In the genomic region with DNA sequence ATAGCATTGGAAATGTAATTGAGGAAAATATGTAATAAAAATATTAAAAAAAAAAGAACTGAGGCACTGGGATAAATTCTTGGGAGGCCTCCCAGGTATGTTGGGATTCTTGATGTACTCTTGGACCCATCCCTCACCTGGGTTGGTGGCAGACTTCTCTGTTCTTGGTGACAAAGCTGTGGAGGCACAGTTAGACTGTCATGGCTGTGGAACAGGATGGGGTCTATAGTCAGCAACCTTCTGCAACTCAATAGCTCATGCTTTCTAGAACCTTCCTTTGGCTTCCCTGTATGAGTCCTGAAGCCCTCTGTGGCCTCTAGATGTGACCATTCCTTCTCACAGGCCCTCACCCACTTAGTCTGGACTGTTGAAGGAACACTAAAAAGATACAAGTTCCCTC, we compare ENCODE assay signal across 45 mouse cellular contexts. TPM values are rescaled to one million over a fixed set of nuclear protein-coding genes. Genes with fewer than 3 reads are reported as not detected.
"Had no signal": no experiment of that assay in that cellular context is flagged by ENCODE, and none has a peak within 500 bp of the region (broad histone marks: within the 10 kb centered on the region; RNA-seq: fewer than 3 reads in every experiment).

No protein-coding gene starts in this region.

- H3K9me3 ChIP-seq: limb, embryonic 10.5 days; limb, embryonic 12.5 days; limb, embryonic 13.5 days; limb, embryonic 15.5 days; liver, embryonic 12.5 days; liver, embryonic 13.5 days; liver, embryonic 15.5 days; lung, embryonic 15.5 days; megakaryocyte, embryonic 14.5 days; midbrain, embryonic 12.5 days; midbrain, embryonic 13.5 days; midbrain, embryonic 15.5 days had no signal

- H3K36me3 ChIP-seq: limb, embryonic 10.5 days; limb, embryonic 12.5 days; limb, embryonic 13.5 days; limb, embryonic 15.5 days; liver, embryonic 12.5 days; liver, embryonic 13.5 days; liver, embryonic 15.5 days; lung, embryonic 15.5 days; midbrain, embryonic 12.5 days; midbrain, embryonic 13.5 days; midbrain, embryonic 15.5 days had no signal

- H3K27ac ChIP-seq: left cerebral cortex, adult 2 months; limb, embryonic 10.5 days; limb, embryonic 12.5 days; limb, embryonic 13.5 days; limb, embryonic 15.5 days; liver, embryonic 12.5 days; liver, embryonic 13.5 days; liver, embryonic 14.5 days; liver, embryonic 15.5 days; lung, embryonic 15.5 days; macrophage; midbrain, embryonic 12.5 days; midbrain, embryonic 13.5 days; midbrain, embryonic 15.5 days had no signal

- H3K4me2 ChIP-seq: limb, embryonic 12.5 days; limb, embryonic 13.5 days; limb, embryonic 15.5 days; liver, embryonic 11.5 days; liver, embryonic 12.5 days; liver, embryonic 13.5 days; liver, embryonic 15.5 days; lung, embryonic 14.5 days; lung, embryonic 15.5 days; midbrain, embryonic 12.5 days; midbrain, embryonic 13.5 days; midbrain, embryonic 15.5 days had no signal

- DNase-seq: left cerebral cortex, postnatal 4 days; liver; liver, embryonic 13.5 days; liver, postnatal 0 days; lung, adult 18-20 months; lung, adult 2 months; lung, embryonic 14.5 days; lung, postnatal 10 days; lung, postnatal 14 days; lung, postnatal 36 days; lung, postnatal 4 days; midbrain, embryonic 14.5 days had no signal

- H3K4me1 ChIP-seq: limb, embryonic 12.5 days; limb, embryonic 13.5 days; limb, embryonic 15.5 days; lung, embryonic 15.5 days; midbrain, embryonic 12.5 days; midbrain, embryonic 13.5 days; midbrain, embryonic 15.5 days had no signal

- H3K4me3 ChIP-seq: left cerebral cortex, adult 2 months; limb, embryonic 10.5 days; limb, embryonic 12.5 days; limb, embryonic 13.5 days; limb, embryonic 15.5 days; liver, embryonic 12.5 days; liver, embryonic 13.5 days; liver, embryonic 15.5 days; lung, embryonic 15.5 days; megakaryocyte, embryonic 14.5 days; midbrain, embryonic 12.5 days; midbrain, embryonic 13.5 days; midbrain, embryonic 15.5 days; myocyte had no signal

- ATAC-seq: liver, embryonic 12.5 days; liver, postnatal 0 days; lung, postnatal 0 days; midbrain, embryonic 13.5 days; midbrain, embryonic 15.5 days; midbrain, embryonic 16.5 days had no signal

- H3K27me3 ChIP-seq: limb, embryonic 12.5 days; limb, embryonic 13.5 days; limb, embryonic 15.5 days; liver, embryonic 12.5 days; liver, embryonic 13.5 days; liver, embryonic 15.5 days; lung, embryonic 15.5 days; midbrain, embryonic 12.5 days; midbrain, embryonic 13.5 days; midbrain, embryonic 15.5 days had no signal

- H3K9ac ChIP-seq: limb, embryonic 12.5 days; limb, embryonic 13.5 days; limb, embryonic 15.5 days; liver, embryonic 12.5 days; liver, embryonic 13.5 days; liver, embryonic 14.5 days; liver, embryonic 15.5 days; liver, postnatal 0 days; lung, embryonic 14.5 days; lung, embryonic 15.5 days; midbrain, embryonic 12.5 days; midbrain, embryonic 13.5 days; midbrain, embryonic 15.5 days had no signal

RNA-seq across cellular contexts. Expression of a gene that starts 36.3 kb away (rescaled TPM):
- total RNA-seq: left cerebral cortex, adult 2 months; left cerebral cortex, postnatal 10 days; left cerebral cortex, postnatal 14 days; left cerebral cortex, postnatal 25 days; left cerebral cortex, postnatal 36 days; left cerebral cortex, postnatal 4 days; midbrain, postnatal 0 days had no signal
- polyA plus RNA-seq: limb, embryonic 10.5 days; limb, embryonic 11.5 days; limb, embryonic 12.5 days; liver, embryonic 11.5 days; midbrain, embryonic 12.5 days; midbrain, embryonic 13.5 days; midbrain, embryonic 15.5 days; midbrain, embryonic 16.5 days; midbrain, postnatal 0 days; neural tube, embryonic 11.5 days had no signal

RNA-seq across cellular contexts. Expression of a gene that starts 44.6 kb away (rescaled TPM):
- total RNA-seq: left cerebral cortex, adult 2 months; left cerebral cortex, adult 8-10 months; left cerebral cortex, postnatal 10 days; left cerebral cortex, postnatal 14 days; left cerebral cortex, postnatal 25 days; left cerebral cortex, postnatal 36 days; left cerebral cortex, postnatal 4 days; liver, adult 2 months; megakaryocyte progenitor cell, adult 5-6 weeks; megakaryocyte, adult 5-6 weeks; megakaryocyte-erythroid progenitor cell, adult 5-6 weeks; midbrain, postnatal 0 days had no signal
- polyA plus RNA-seq: limb, embryonic 10.5 days; limb, embryonic 11.5 days; limb, embryonic 12.5 days; limb, embryonic 13.5 days; limb, embryonic 14.5 days; limb, embryonic 15.5 days; liver, adult 2 months; liver, embryonic 11.5 days; liver, embryonic 12.5 days; liver, embryonic 13.5 days; liver, embryonic 14.5 days; liver, embryonic 15.5 days; liver, embryonic 16.5 days; liver, postnatal 0 days; lung, embryonic 15.5 days; lung, embryonic 16.5 days; lung, postnatal 0 days; macrophage; midbrain, embryonic 12.5 days; midbrain, embryonic 13.5 days; midbrain, embryonic 14.5 days; midbrain, embryonic 15.5 days; midbrain, embryonic 16.5 days; midbrain, postnatal 0 days; neural tube, embryonic 11.5 days had no signal
